ENCODE assay signal across 8 mouse cellular contexts in genomic region chr7:44952611-44953306, GRCm38 (mm10). TPM values are rescaled to one million over a fixed set of nuclear protein-coding genes. Genes with fewer than 3 reads are reported as not detected.
DNase-seq lines count a peak whose midpoint lies in the region; ATAC-seq and TF ChIP-seq lines count a peak whose summit lies in the region.

No protein-coding gene starts in this region.

- 9% methylated on average over 24 of the region's 24 CpGs for WGBS in forebrain, embryonic 11.5 days
- 6% methylated on average over 24 of the region's 24 CpGs for WGBS in heart, embryonic 15.5 days
- 6% methylated on average over 24 of the region's 24 CpGs for WGBS in liver, embryonic 13.5 days (ENCODE audit: insufficient replicate concordance)
- WGBS in stomach, embryonic 15.5 days = 6% methylated on average over 24 of the region's 24 CpGs

- peak overlapping the region; percentile 94 for H3K4me2 ChIP-seq in forebrain, embryonic 11.5 days (ENCODE audit: low read depth, low read length, severe bottlenecking)
- peak overlapping the region; percentile 95 for H3K4me2 ChIP-seq in heart, embryonic 15.5 days
- H3K4me2 ChIP-seq in liver, embryonic 13.5 days = peak overlapping the region; percentile 98
- H3K4me2 ChIP-seq in stomach, embryonic 15.5 days = peak overlapping the region; percentile 95

- H3K36me3 ChIP-seq in ES-Bruce4 (ENCODE audit: control insufficient read depth, insufficient read depth, low read length, poor library complexity, severe bottlenecking) = no peaks in the 10 kb centered on the region
- H3K36me3 ChIP-seq in forebrain, embryonic 11.5 days (ENCODE audit: control insufficient read depth, insufficient read depth, low read length) = no peaks in the 10 kb centered on the region
- H3K36me3 ChIP-seq in heart, embryonic 15.5 days = no peaks in the 10 kb centered on the region
- H3K36me3 ChIP-seq in liver, embryonic 13.5 days = no peaks in the 10 kb centered on the region
- no peaks in the 10 kb centered on the region for H3K36me3 ChIP-seq in stomach, embryonic 15.5 days

- peak overlapping the region; percentile 38; the same call in 1 of the 2 replicates for H3K9ac ChIP-seq in ES-Bruce4 (ENCODE audit: low read depth, poor library complexity, severe bottlenecking)
- peak overlapping the region; percentile 63 for H3K9ac ChIP-seq in forebrain, embryonic 11.5 days (ENCODE audit: low read length)
- H3K9ac ChIP-seq in heart, embryonic 15.5 days = peak overlapping the region; percentile 67
- H3K9ac ChIP-seq in liver, embryonic 13.5 days = peak overlapping the region; percentile 70
- H3K9ac ChIP-seq in stomach, embryonic 15.5 days = peak overlapping the region; percentile 54; the same call in 1 of the 2 replicates

- peak; percentile 83 for DNase-seq in c-Kit-positive CD71-positive TER-119-positive erythroid progenitor cells, embryonic 14.5 days (ENCODE audit: low spot score)
- DNase-seq in forebrain, embryonic 11.5 days (ENCODE audit: low spot score) = peak; percentile 93
- DNase-seq in kidney, postnatal 14 days = peak; percentile 96
- peak; percentile 90 for DNase-seq in liver, embryonic 13.5 days
- peak; percentile 53 to 61 for DNase-seq in natural killer cell, adult 2 months (ENCODE audit: low spot score in 2 of 2)

- peak; percentile 89 for ATAC-seq in forebrain, embryonic 11.5 days (replicated peaks; ENCODE audit: low FRiP score)
- ATAC-seq in heart, embryonic 15.5 days (replicated peaks; ENCODE audit: insufficient number of reproducible peaks, insufficient read depth, low FRiP score, low read depth) = peak; percentile 78
- ATAC-seq in liver, embryonic 13.5 days (ENCODE audit: low read depth) = peak; percentile 82
- peak; percentile 91 for ATAC-seq in stomach, embryonic 15.5 days (ENCODE audit: insufficient read depth, low FRiP score, low read depth)

- peak overlapping the region; percentile 47; the same call in 1 of the 2 replicates for H3K27ac ChIP-seq in ES-Bruce4 (ENCODE audit: insufficient read depth, low read length)
- H3K27ac ChIP-seq in forebrain, embryonic 11.5 days (ENCODE audit: low read depth, low read length) = peak overlapping the region; percentile 18; the same call in 1 of the 2 replicates
- peak overlapping the region; percentile 72 for H3K27ac ChIP-seq in heart, embryonic 15.5 days
- peak overlapping the region; percentile 72 for H3K27ac ChIP-seq in liver, embryonic 13.5 days
- peak overlapping the region; percentile 75 for H3K27ac ChIP-seq in stomach, embryonic 15.5 days

- TF ChIP-seq EP300 in ES-Bruce4 (IDR thresholded peaks at IDR 0.05; ENCODE audit: insufficient read depth, low read depth, low read length) = no peak

- peak; percentile 25 for TF ChIP-seq POLR2A in ES-Bruce4 (IDR thresholded peaks at IDR 0.05; ENCODE audit: insufficient read depth, low read length)

- H3K4me3 ChIP-seq in ES-Bruce4 (ENCODE audit: low read depth, low read length) = peak overlapping the region; percentile 75
- H3K4me3 ChIP-seq in forebrain, embryonic 11.5 days (ENCODE audit: low read depth, low read length) = peak overlapping the region; percentile 41
- peak overlapping the region; percentile 58 for H3K4me3 ChIP-seq in heart, embryonic 15.5 days
- peak overlapping the region; percentile 66 for H3K4me3 ChIP-seq in liver, embryonic 13.5 days (replicated peaks)
- H3K4me3 ChIP-seq in stomach, embryonic 15.5 days (replicated peaks) = peak overlapping the region; percentile 57

- peaks cover 2% of the 10 kb centered on the region for H3K4me1 ChIP-seq in ES-Bruce4 (ENCODE audit: control insufficient read depth, insufficient read depth, low read length)
- H3K4me1 ChIP-seq in forebrain, embryonic 11.5 days (replicated peaks; ENCODE audit: control insufficient read depth, insufficient read depth, low read length) = peaks cover 10% of the 10 kb centered on the region
- peaks cover 18% of the 10 kb centered on the region for H3K4me1 ChIP-seq in heart, embryonic 15.5 days (replicated peaks)
- peaks cover 26% of the 10 kb centered on the region for H3K4me1 ChIP-seq in liver, embryonic 13.5 days (replicated peaks)
- peaks cover 9% of the 10 kb centered on the region; the same call in 1 of the 2 replicates for H3K4me1 ChIP-seq in stomach, embryonic 15.5 days

- no peaks in the 10 kb centered on the region for H3K27me3 ChIP-seq in ES-Bruce4 (ENCODE audit: control insufficient read depth, insufficient read depth, low read length, poor library complexity, severe bottlenecking)
- H3K27me3 ChIP-seq in forebrain, embryonic 11.5 days (ENCODE audit: control insufficient read depth, insufficient read depth, low read length) = peaks cover 13% of the 10 kb centered on the region
- peaks cover 35% of the 10 kb centered on the region for H3K27me3 ChIP-seq in heart, embryonic 15.5 days
- peaks cover 43% of the 10 kb centered on the region for H3K27me3 ChIP-seq in liver, embryonic 13.5 days
- H3K27me3 ChIP-seq in stomach, embryonic 15.5 days (replicated peaks) = peaks cover 18% of the 10 kb centered on the region

- no peaks in the 10 kb centered on the region for H3K9me3 ChIP-seq in ES-Bruce4 (replicated peaks; ENCODE audit: control insufficient read depth, insufficient read depth, low read length, poor library complexity, severe bottlenecking)
- H3K9me3 ChIP-seq in forebrain, embryonic 11.5 days (ENCODE audit: control insufficient read depth, low read length) = no peaks in the 10 kb centered on the region
- no peaks in the 10 kb centered on the region for H3K9me3 ChIP-seq in heart, embryonic 15.5 days (replicated peaks)
- no peaks in the 10 kb centered on the region for H3K9me3 ChIP-seq in liver, embryonic 13.5 days (replicated peaks)
- no peaks in the 10 kb centered on the region for H3K9me3 ChIP-seq in stomach, embryonic 15.5 days

- no peak for TF ChIP-seq CTCF in ES-Bruce4 (IDR thresholded peaks at IDR 0.05; ENCODE audit: low read depth, low read length)

RNA-seq across cellular contexts. Expression of gene Tsks, which starts 9.8 kb away (rescaled TPM):
- not detected in 2 replicates for polyA plus RNA-seq in ES-Bruce4 (2011; ENCODE audit: insufficient read depth, insufficient read length, low read depth, missing spikeins)
- 0.23 TPM in 1 of 2 replicates, not detected in the other for polyA plus RNA-seq in forebrain, embryonic 11.5 days (2014; fragmentation: Nextera tagmentation; extraction: Ambion mirVana)
- 0.13 and 0.27 TPM in 2 replicates for polyA plus RNA-seq in heart, embryonic 15.5 days (2015; fragmentation: Nextera tagmentation; extraction: Ambion mirVana)
- polyA plus RNA-seq in liver, embryonic 13.5 days (2015; fragmentation: Nextera tagmentation; extraction: Ambion mirVana) = 0.07 and 0.22 TPM in 2 replicates
- 0.09 and 0.14 TPM in 2 replicates for polyA plus RNA-seq in stomach, embryonic 15.5 days (2015; fragmentation: Nextera tagmentation; extraction: Ambion mirVana)

RNA-seq across cellular contexts. Expression of gene Cpt1c, which starts 21.9 kb away (rescaled TPM):
- polyA plus RNA-seq in ES-Bruce4 (2011; ENCODE audit: insufficient read depth, insufficient read length, low read depth, missing spikeins) = 73.3 and 84.5 TPM in 2 replicates
- 26.3 and 27.2 TPM in 2 replicates for polyA plus RNA-seq in forebrain, embryonic 11.5 days (2014; fragmentation: Nextera tagmentation; extraction: Ambion mirVana)
- polyA plus RNA-seq in heart, embryonic 15.5 days (2015; fragmentation: Nextera tagmentation; extraction: Ambion mirVana) = 9.0 and 12.2 TPM in 2 replicates
- 1.9 and 2.3 TPM in 2 replicates for polyA plus RNA-seq in liver, embryonic 13.5 days (2015; fragmentation: Nextera tagmentation; extraction: Ambion mirVana)
- polyA plus RNA-seq in stomach, embryonic 15.5 days (2015; fragmentation: Nextera tagmentation; extraction: Ambion mirVana) = 19.3 and 19.4 TPM in 2 replicates

RNA-seq across cellular contexts. Expression of gene Ap2a1, which starts 23.5 kb away (rescaled TPM):
- polyA plus RNA-seq in ES-Bruce4 (2011; ENCODE audit: insufficient read depth, insufficient read length, low read depth, missing spikeins) = 88.5 and 107 TPM in 2 replicates
- polyA plus RNA-seq in forebrain, embryonic 11.5 days (2014; fragmentation: Nextera tagmentation; extraction: Ambion mirVana) = 88.8 and 93.4 TPM in 2 replicates
- 51.9 and 57.4 TPM in 2 replicates for polyA plus RNA-seq in heart, embryonic 15.5 days (2015; fragmentation: Nextera tagmentation; extraction: Ambion mirVana)
- polyA plus RNA-seq in liver, embryonic 13.5 days (2015; fragmentation: Nextera tagmentation; extraction: Ambion mirVana) = 69.5 and 82.4 TPM in 2 replicates
- 61.5 and 61.6 TPM in 2 replicates for polyA plus RNA-seq in stomach, embryonic 15.5 days (2015; fragmentation: Nextera tagmentation; extraction: Ambion mirVana)

RNA-seq across cellular contexts. Expression of gene Prmt1, which starts 33.6 kb away (rescaled TPM):
- 461 and 485 TPM in 2 replicates for polyA plus RNA-seq in ES-Bruce4 (2011; ENCODE audit: insufficient read depth, insufficient read length, low read depth, missing spikeins)
- 286 and 301 TPM in 2 replicates for polyA plus RNA-seq in forebrain, embryonic 11.5 days (2014; fragmentation: Nextera tagmentation; extraction: Ambion mirVana)
- 315 and 356 TPM in 2 replicates for polyA plus RNA-seq in heart, embryonic 15.5 days (2015; fragmentation: Nextera tagmentation; extraction: Ambion mirVana)
- 214 and 220 TPM in 2 replicates for polyA plus RNA-seq in liver, embryonic 13.5 days (2015; fragmentation: Nextera tagmentation; extraction: Ambion mirVana)
- polyA plus RNA-seq in stomach, embryonic 15.5 days (2015; fragmentation: Nextera tagmentation; extraction: Ambion mirVana) = 396 and 430 TPM in 2 replicates

RNA-seq across cellular contexts. Expression of gene Irf3, which starts 44.7 kb away (rescaled TPM):
- polyA plus RNA-seq in ES-Bruce4 (2011; ENCODE audit: insufficient read depth, insufficient read length, low read depth, missing spikeins) = 56.1 and 57.5 TPM in 2 replicates
- 75.3 and 86.0 TPM in 2 replicates for polyA plus RNA-seq in forebrain, embryonic 11.5 days (2014; fragmentation: Nextera tagmentation; extraction: Ambion mirVana)
- polyA plus RNA-seq in heart, embryonic 15.5 days (2015; fragmentation: Nextera tagmentation; extraction: Ambion mirVana) = 61.6 and 76.7 TPM in 2 replicates
- 41.0 and 42.4 TPM in 2 replicates for polyA plus RNA-seq in liver, embryonic 13.5 days (2015; fragmentation: Nextera tagmentation; extraction: Ambion mirVana)
- 89.5 and 94.4 TPM in 2 replicates for polyA plus RNA-seq in stomach, embryonic 15.5 days (2015; fragmentation: Nextera tagmentation; extraction: Ambion mirVana)

Comparison
In these comparisons a context has a peak if more than half of its experiments do, and no peak if none do; other contexts are left out.
1. Peak in every context shown above with its lines: DNase-seq, ATAC-seq, H3K4me3 ChIP-seq and H3K27ac ChIP-seq.
2. H3K27ac ChIP-seq: peak in every context shown above with its lines; median percentile 75 in stomach, embryonic 15.5 days; 72 in heart, embryonic 15.5 days; 72 in liver, embryonic 13.5 days; 47 in ES-Bruce4; 18 in forebrain, embryonic 11.5 days.